Mouse (Mus musculus) adrenal gland, postnatal 4 days (tissue): ENCODE data around the gene Cabp1. TPM values are rescaled to one million over a fixed set of nuclear protein-coding genes. Genes with fewer than 3 reads are reported as not detected.

Experiments used
- DNase-seq, 2 experiments: peaks; one replicate each; pipeline ENCODE4 v3.0.0; 2021 to 2022; ENCODE audit warnings: low spot score in 2 of 2, mixed read lengths in 2 of 2
- long read RNA-seq, 2 experiments: library from polyadenylated mRNA; stranded (forward); transcript quantifications; one replicate each; pipeline ENCODE4 v2.0.0; 2021
- total RNA-seq, 2 experiments: library from RNA; stranded (reverse); gene quantifications; 2 replicates each; pipeline ENCODE4 v1.2.3; 2021

Cabp1 gene
- total RNA-seq = 1 to 10 TPM; 4.5 to 5.0 TPM
- long read RNA-seq, experiment 1, partial matches to known transcripts = 0 of 2 reads
- long read RNA-seq, experiment 1, other reads (novel, unspliced or antisense) = 0 of 2 reads
- long read RNA-seq, experiment 2, partial matches to known transcripts = 0 of 2 reads
- long read RNA-seq, experiment 2, other reads (novel, unspliced or antisense) = 0 of 2 reads

GRCm38 (mm10) chr5:115193669-115194625, at the start of gene Cabp1:
Gene Cabp1, minus strand, starts transcription at chr5:115194381.
- no peak for DNase-seq

GRCm38 (mm10) chr5:115240191-115240590, 46.0 kb upstream of the Cabp1 start:
- no peak for DNase-seq

- DNase-seq = no peak
Observed at GRCm38 (mm10) chr5:115238729-115239195, 44.6 kb upstream of the Cabp1 start.

GRCm38 (mm10) chr5:115237803-115238728, 43.9 kb upstream of the Cabp1 start:
- peak; percentile 77 to 87 for DNase-seq

- peak; percentile 68 to 83 for DNase-seq
Observed at GRCm38 (mm10) chr5:115235786-115236263, 41.6 kb upstream of the Cabp1 start, which contains the start of gene Pop5. Gene Pop5, plus strand, starts transcription at chr5:115235836.

GRCm38 (mm10) chr5:115235323-115235771, 41.2 kb upstream of the Cabp1 start:
- peak; percentile 24 to 35 for DNase-seq

- no peak for DNase-seq
Observed at GRCm38 (mm10) chr5:115234519-115234918, 40.3 kb upstream of the Cabp1 start.

GRCm38 (mm10) chr5:115233031-115233780, 39.0 kb upstream of the Cabp1 start:
- DNase-seq = no peak

GRCm38 (mm10) chr5:115232516-115232915, 38.3 kb upstream of the Cabp1 start:
- no peak for DNase-seq

- no peak for DNase-seq
Observed at GRCm38 (mm10) chr5:115231552-115232120, 37.5 kb upstream of the Cabp1 start.

GRCm38 (mm10) chr5:115230830-115231551, 36.8 kb upstream of the Cabp1 start:
- DNase-seq = no peak

- no peak for DNase-seq
Observed at GRCm38 (mm10) chr5:115222485-115222884, 28.3 kb upstream of the Cabp1 start.

GRCm38 (mm10) chr5:115220931-115221640, 26.9 kb upstream of the Cabp1 start:
- DNase-seq = no peak

GRCm38 (mm10) chr5:115217998-115218397, 23.8 kb upstream of the Cabp1 start:
- DNase-seq = no peak

GRCm38 (mm10) chr5:115215273-115216185, 21.3 kb upstream of the Cabp1 start:
- no peak for DNase-seq

- DNase-seq = no peak
Observed at GRCm38 (mm10) chr5:115214864-115215263, 20.7 kb upstream of the Cabp1 start.

- no peak for DNase-seq
Observed at GRCm38 (mm10) chr5:115212861-115213260, 18.7 kb upstream of the Cabp1 start.
